In genomic region chr11:69073065-69073888, GRCm38 (mm10) we compare ENCODE assay signal across 8 mouse cellular contexts. TPM values are rescaled to one million over a fixed set of nuclear protein-coding genes. Genes with fewer than 3 reads are reported as not detected.
A peak's percentile ranks its signal among the peaks of the same experiment; 100 is the strongest.
DNase-seq lines count a peak whose midpoint lies in the region; ATAC-seq and TF ChIP-seq lines count a peak whose summit lies in the region.

No protein-coding gene starts in this region.

- H3K9ac ChIP-seq in intestine, postnatal 0 days (ENCODE audit: low read depth, low read length), result peak overlapping the region; percentile 52
- H3K9ac ChIP-seq in limb, embryonic 11.5 days (ENCODE audit: low read length), result peak overlapping the region; percentile 61; the same call in 1 of the 2 replicates
- H3K9ac ChIP-seq in midbrain, embryonic 12.5 days (replicated peaks), result peak overlapping the region; percentile 68

- no peaks in the 10 kb centered on the region for H3K9me3 ChIP-seq in intestine, postnatal 0 days (ENCODE audit: control insufficient read depth)
- H3K9me3 ChIP-seq in limb, embryonic 11.5 days (ENCODE audit: control insufficient read depth, low read length), result no peaks in the 10 kb centered on the region
- H3K9me3 ChIP-seq in midbrain, embryonic 12.5 days, result no peaks in the 10 kb centered on the region

- peak; percentile 86 for ATAC-seq in intestine, postnatal 0 days
- peak; percentile 72 for ATAC-seq in limb, embryonic 11.5 days (ENCODE audit: insufficient number of reproducible peaks, low FRiP score, low TSS enrichment, low read depth)
- ATAC-seq in midbrain, embryonic 12.5 days (ENCODE audit: low FRiP score, low read depth), result peak; percentile 61

- peak overlapping the region; percentile 92 for H3K27ac ChIP-seq in intestine, postnatal 0 days (ENCODE audit: low read depth, low read length)
- H3K27ac ChIP-seq in limb, embryonic 11.5 days (replicated peaks; ENCODE audit: low read depth, low read length), result peak overlapping the region; percentile 76
- peak overlapping the region; percentile 90 for H3K27ac ChIP-seq in midbrain, embryonic 12.5 days (replicated peaks)

- peak overlapping the region; percentile 62 for H3K4me2 ChIP-seq in intestine, postnatal 0 days (replicated peaks; ENCODE audit: low read depth)
- H3K4me2 ChIP-seq in limb, embryonic 11.5 days (ENCODE audit: low read depth, severe bottlenecking), result peak overlapping the region; percentile 41
- H3K4me2 ChIP-seq in midbrain, embryonic 12.5 days (replicated peaks), result peak overlapping the region; percentile 56

- TF ChIP-seq CTCF in intestine, postnatal 0 days (IDR thresholded peaks at IDR 0.05; ENCODE audit: low read depth), result peak; percentile 39

- no peaks in the 10 kb centered on the region for H3K36me3 ChIP-seq in intestine, postnatal 0 days (ENCODE audit: control insufficient read depth, insufficient read depth)
- no peaks in the 10 kb centered on the region for H3K36me3 ChIP-seq in limb, embryonic 11.5 days (ENCODE audit: control insufficient read depth, insufficient read depth, low read length)
- no peaks in the 10 kb centered on the region for H3K36me3 ChIP-seq in midbrain, embryonic 12.5 days

- no peaks in the 10 kb centered on the region for H3K4me1 ChIP-seq in intestine, postnatal 0 days (replicated peaks; ENCODE audit: control insufficient read depth, insufficient read depth, low read length)
- peaks cover 6% of the 10 kb centered on the region; the same call in 1 of the 2 replicates for H3K4me1 ChIP-seq in limb, embryonic 11.5 days (ENCODE audit: control insufficient read depth, insufficient read depth, low read length)
- peaks cover 34% of the 10 kb centered on the region for H3K4me1 ChIP-seq in midbrain, embryonic 12.5 days

- DNase-seq in 3134 (ENCODE audit: extremely low read depth, insufficient read length, low spot score), result peak; percentile 77
- peak; percentile 79 for DNase-seq in adrenal gland, adult 8-10 months
- peak; percentile 93 for DNase-seq in embryo, embryonic 9.5 days (ENCODE audit: extremely low spot score)
- DNase-seq in heart, adult 11 months, result peak; percentile 98
- DNase-seq in limb, embryonic 11.5 days (ENCODE audit: low spot score), result peak; percentile 80
- DNase-seq in skeletal muscle tissue, adult 2 months (ENCODE audit: low read depth, low spot score), result peak; percentile 95

- H3K4me3 ChIP-seq in intestine, postnatal 0 days (ENCODE audit: low read depth, low read length), result peak overlapping the region; percentile 26
- H3K4me3 ChIP-seq in limb, embryonic 11.5 days (ENCODE audit: low read depth, low read length), result peak overlapping the region; percentile 20; the same call in 1 of the 2 replicates
- peak overlapping the region; percentile 34 for H3K4me3 ChIP-seq in midbrain, embryonic 12.5 days

- no peaks in the 10 kb centered on the region for H3K27me3 ChIP-seq in intestine, postnatal 0 days (replicated peaks; ENCODE audit: control insufficient read depth, insufficient read depth, low read length)
- H3K27me3 ChIP-seq in limb, embryonic 11.5 days (ENCODE audit: control insufficient read depth, insufficient read depth, low read length), result no peaks in the 10 kb centered on the region
- H3K27me3 ChIP-seq in midbrain, embryonic 12.5 days, result no peaks in the 10 kb centered on the region

- WGBS in intestine, postnatal 0 days, result under 1% methylated on average over 14 of the region's 14 CpGs
- WGBS in limb, embryonic 11.5 days, result 0% methylated on average over 14 of the region's 14 CpGs
- under 1% methylated on average over 14 of the region's 14 CpGs for WGBS in midbrain, embryonic 12.5 days

RNA-seq across cellular contexts. Expression of gene Tmem107, which starts 2.7 kb away (rescaled TPM):
- total RNA-seq in adrenal gland, adult 8-10 months (2022), result 10 to 100 TPM; 13.1 to 28.3 (median 19.4) TPM
- polyA plus RNA-seq in intestine, postnatal 0 days (2015; fragmentation: Nextera tagmentation; extraction: Ambion mirVana), result 14.5 TPM in 2 replicates
- polyA plus RNA-seq in limb, embryonic 11.5 days (2014; fragmentation: Nextera tagmentation; extraction: Ambion mirVana), result 34.6 and 36.7 TPM in 2 replicates
- 45.1 and 48.3 TPM in 2 replicates for polyA plus RNA-seq in midbrain, embryonic 12.5 days (2016; fragmentation: Nextera tagmentation; extraction: Ambion mirVana)

RNA-seq across cellular contexts. Expression of gene Borcs6, which starts 13.8 kb away (rescaled TPM):
- total RNA-seq in adrenal gland, adult 8-10 months (2022), result 10 to 100 TPM; 29.8 to 33.9 (median 31.5) TPM
- polyA plus RNA-seq in intestine, postnatal 0 days (2015; fragmentation: Nextera tagmentation; extraction: Ambion mirVana), result 13.4 and 13.8 TPM in 2 replicates
- polyA plus RNA-seq in limb, embryonic 11.5 days (2014; fragmentation: Nextera tagmentation; extraction: Ambion mirVana), result 6.2 and 7.0 TPM in 2 replicates
- polyA plus RNA-seq in midbrain, embryonic 12.5 days (2016; fragmentation: Nextera tagmentation; extraction: Ambion mirVana), result 13.3 and 16.3 TPM in 2 replicates

RNA-seq across cellular contexts. Expression of gene Vamp2, which starts 15.0 kb away (rescaled TPM):
- 100 to 1,000 TPM; 118 to 221 (median 178) TPM for total RNA-seq in adrenal gland, adult 8-10 months (2022)
- 45.3 and 50.3 TPM in 2 replicates for polyA plus RNA-seq in intestine, postnatal 0 days (2015; fragmentation: Nextera tagmentation; extraction: Ambion mirVana)
- 64.2 and 73.3 TPM in 2 replicates for polyA plus RNA-seq in limb, embryonic 11.5 days (2014; fragmentation: Nextera tagmentation; extraction: Ambion mirVana)
- 123 and 131 TPM in 2 replicates for polyA plus RNA-seq in midbrain, embryonic 12.5 days (2016; fragmentation: Nextera tagmentation; extraction: Ambion mirVana)

RNA-seq across cellular contexts. Expression of gene Per1, which starts 21.7 kb away (rescaled TPM):
- 100 to 1,000 TPM in 1 of 4 experiments, 10 to 100 TPM in 3; 30.0 to 119 (median 51.6) TPM for total RNA-seq in adrenal gland, adult 8-10 months (2022)
- 7.2 and 11.3 TPM in 2 replicates for polyA plus RNA-seq in intestine, postnatal 0 days (2015; fragmentation: Nextera tagmentation; extraction: Ambion mirVana)
- 8.0 and 9.1 TPM in 2 replicates for polyA plus RNA-seq in limb, embryonic 11.5 days (2014; fragmentation: Nextera tagmentation; extraction: Ambion mirVana)
- polyA plus RNA-seq in midbrain, embryonic 12.5 days (2016; fragmentation: Nextera tagmentation; extraction: Ambion mirVana), result 9.8 and 10.9 TPM in 2 replicates

RNA-seq across cellular contexts. Expression of gene Aurkb, which starts 27.8 kb away (rescaled TPM):
- 1 to 10 TPM; 1.7 to 2.9 (median 2.3) TPM for total RNA-seq in adrenal gland, adult 8-10 months (2022)
- 24.3 and 26.2 TPM in 2 replicates for polyA plus RNA-seq in intestine, postnatal 0 days (2015; fragmentation: Nextera tagmentation; extraction: Ambion mirVana)
- 171 and 178 TPM in 2 replicates for polyA plus RNA-seq in limb, embryonic 11.5 days (2014; fragmentation: Nextera tagmentation; extraction: Ambion mirVana)
- 139 and 142 TPM in 2 replicates for polyA plus RNA-seq in midbrain, embryonic 12.5 days (2016; fragmentation: Nextera tagmentation; extraction: Ambion mirVana)

Comparison
In these comparisons a context has a peak if more than half of its experiments do, and no peak if none do; other contexts are left out.
1. Peak in every context shown above with its lines: DNase-seq, ATAC-seq, H3K4me3 ChIP-seq and H3K27ac ChIP-seq.